Mouse (Mus musculus): ENCODE results near the gene Tnni2. TPM values are rescaled to one million over a fixed set of nuclear protein-coding genes. Genes with fewer than 3 reads are reported as not detected.

The Tnni2 gene
- polyA plus RNA-seq, 1 experiment from 2014 or later = 1.3 TPM

DNA sequence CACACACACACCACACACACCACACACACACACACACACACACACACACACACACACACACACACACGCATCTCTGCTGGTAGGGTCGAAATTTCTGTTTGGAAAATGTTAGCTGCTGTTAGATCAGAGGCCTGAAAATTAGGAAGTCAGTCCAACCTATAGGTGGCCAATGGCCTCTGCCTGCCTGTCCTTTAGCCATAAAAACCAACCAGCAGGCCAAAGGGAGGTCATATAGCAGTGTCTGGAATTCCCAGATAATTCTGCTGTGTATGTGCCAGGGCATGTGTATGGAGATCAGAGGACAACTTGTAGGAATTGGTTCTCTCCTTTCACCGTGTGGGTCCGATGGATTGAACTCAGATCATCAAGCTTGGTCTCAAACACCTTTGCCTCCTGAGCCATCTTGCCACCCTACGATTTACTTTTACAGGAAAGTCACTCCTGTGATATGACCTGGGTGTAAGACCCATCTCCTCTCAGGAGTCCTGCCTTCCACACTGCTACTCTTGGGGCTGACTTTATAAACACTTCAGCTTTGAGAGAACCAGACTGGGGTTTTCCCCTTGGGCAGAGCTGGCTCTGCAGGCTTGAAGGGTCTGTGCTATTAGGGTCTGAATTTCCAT lies 17.2 kb downstream of the Tnni2 start:
- Histone ChIP-seq H3K27ac (ENCODE audit: low read depth, low read length) (no peak overlapping the region), H3K27me3 (ENCODE audit: control insufficient read depth, insufficient read depth, low read length) (no peaks in the 10 kb centered on the region), H3K9me3 (ENCODE audit: control insufficient read depth, low read length) (no peaks in the 10 kb centered on the region), H3K36me3 (ENCODE audit: control insufficient read depth, insufficient read depth, low read length) (no peaks in the 10 kb centered on the region), H3K4me2 (ENCODE audit: low read depth, low read length, severe bottlenecking) (no peak overlapping the region), H3K9ac (ENCODE audit: low read length) (no peak overlapping the region), H3K4me1 (replicated peaks; ENCODE audit: control insufficient read depth, insufficient read depth, low read length) (peaks cover 2% of the 10 kb centered on the region; the same call in 1 of the 2 replicates), H3K4me3 (ENCODE audit: low read depth, low read length) (no peak overlapping the region)
- peak; percentile 35 for DNase-seq (ENCODE audit: low spot score)
- 77% methylated on average over 5 of the region's 5 CpGs for WGBS
- ATAC-seq (replicated peaks; ENCODE audit: low FRiP score) = no peak

GRCm38 (mm10) chr7:142459299-142459691 lies 17.7 kb downstream of the Tnni2 start:
- no peaks in the 10 kb centered on the region for H3K36me3 ChIP-seq (ENCODE audit: control insufficient read depth, insufficient read depth, low read length)
- H3K9me3 ChIP-seq (ENCODE audit: control insufficient read depth, low read length) = no peaks in the 10 kb centered on the region
- no peak overlapping the region for H3K4me2 ChIP-seq (ENCODE audit: low read depth, low read length, severe bottlenecking)
- ATAC-seq (replicated peaks; ENCODE audit: low FRiP score) (no peak), DNase-seq (ENCODE audit: low spot score) (peak; percentile 22)
- H3K4me3 ChIP-seq (ENCODE audit: low read depth, low read length) = no peak overlapping the region
- H3K27ac ChIP-seq (ENCODE audit: low read depth, low read length) = no peak overlapping the region
- no peak overlapping the region for H3K9ac ChIP-seq (ENCODE audit: low read length)
- no peaks in the 10 kb centered on the region for H3K27me3 ChIP-seq (ENCODE audit: control insufficient read depth, insufficient read depth, low read length)
- WGBS = 89% methylated on average over 2 of the region's 2 CpGs
- peaks cover 2% of the 10 kb centered on the region; the same call in 1 of the 2 replicates for H3K4me1 ChIP-seq (replicated peaks; ENCODE audit: control insufficient read depth, insufficient read depth, low read length)

DNA sequence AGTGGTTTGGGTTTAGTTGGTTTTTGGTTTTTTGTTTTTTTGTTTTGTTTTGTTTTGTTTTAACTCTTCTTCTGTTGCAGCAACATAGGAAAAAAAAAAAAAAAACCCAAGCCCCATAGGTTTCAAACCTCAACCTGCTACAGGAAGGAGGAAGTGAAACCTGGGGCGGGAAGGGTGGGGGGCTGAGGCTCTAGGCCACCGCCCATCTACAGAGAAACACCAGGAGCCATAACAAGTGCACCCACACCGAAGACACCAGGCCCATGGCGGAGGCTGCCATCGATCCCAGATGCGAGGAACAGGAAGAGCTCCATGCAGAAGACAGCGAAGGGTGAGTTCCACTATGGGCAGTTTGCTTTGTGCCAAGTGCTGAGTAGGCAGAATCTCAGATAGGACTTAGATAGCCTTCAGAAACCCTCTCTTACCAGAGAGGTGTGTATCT lies 19.0 kb downstream of the Tnni2 start, which contains the start of gene Lsp1:
TSS of gene Lsp1 (plus strand) at position 174 of the 442 bp plus-strand sequence.
- ATAC-seq (replicated peaks; ENCODE audit: low FRiP score) (no peak), DNase-seq (ENCODE audit: low spot score) (peak; percentile 11)
- no peaks in the 10 kb centered on the region; the same call in 1 of the 2 replicates for H3K4me1 ChIP-seq (replicated peaks; ENCODE audit: control insufficient read depth, insufficient read depth, low read length)
- H3K4me2 ChIP-seq (ENCODE audit: low read depth, low read length, severe bottlenecking) = no peak within 1 kb of the TSS
- 90% methylated on average over 7 of the region's 7 CpGs for WGBS
- H3K9me3 ChIP-seq (ENCODE audit: control insufficient read depth, low read length) = no peaks in the 10 kb centered on the region
- H3K36me3 ChIP-seq (ENCODE audit: control insufficient read depth, insufficient read depth, low read length) = no peaks in the 10 kb centered on the region
- no peaks in the 10 kb centered on the region for H3K27me3 ChIP-seq (ENCODE audit: control insufficient read depth, insufficient read depth, low read length)
- no peak within 1 kb of the TSS for H3K9ac ChIP-seq (ENCODE audit: low read length)
- H3K4me3 ChIP-seq (ENCODE audit: low read depth, low read length) = no peak within 1 kb of the TSS
- H3K27ac ChIP-seq (ENCODE audit: low read depth, low read length) = no peak within 1 kb of the TSS

DNA sequence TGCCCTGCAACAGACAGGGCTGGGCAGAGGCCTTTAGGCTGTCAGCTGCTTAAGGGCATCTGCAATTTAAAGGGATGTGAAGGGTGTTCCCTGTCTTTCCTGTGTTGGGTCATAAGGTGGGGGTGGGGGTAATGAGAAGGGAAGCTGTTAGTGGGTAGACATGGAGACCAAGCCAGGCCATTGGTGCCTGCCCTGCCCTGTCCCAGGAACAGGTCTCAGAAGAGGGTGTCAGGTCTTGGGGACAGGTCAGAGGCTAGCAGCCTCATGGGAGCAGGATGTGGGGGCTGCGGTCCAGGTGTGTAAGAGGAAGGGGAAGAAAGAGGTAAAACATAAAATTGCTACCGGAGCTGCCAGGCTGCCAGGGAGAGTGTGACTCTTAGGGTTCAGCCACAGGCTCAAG lies 19.8 kb downstream of the Tnni2 start:
- H3K4me2 ChIP-seq (ENCODE audit: low read depth, low read length, severe bottlenecking) = no peak overlapping the region
- peak; percentile 42 for DNase-seq (ENCODE audit: low spot score)
- no peaks in the 10 kb centered on the region for H3K36me3 ChIP-seq (ENCODE audit: control insufficient read depth, insufficient read depth, low read length)
- H3K4me1 ChIP-seq (replicated peaks; ENCODE audit: control insufficient read depth, insufficient read depth, low read length) = no peaks in the 10 kb centered on the region; the same call in 1 of the 2 replicates
- H3K9me3 ChIP-seq (ENCODE audit: control insufficient read depth, low read length) = no peaks in the 10 kb centered on the region
- ATAC-seq (replicated peaks; ENCODE audit: low FRiP score) = no peak
- no peaks in the 10 kb centered on the region for H3K27me3 ChIP-seq (ENCODE audit: control insufficient read depth, insufficient read depth, low read length)
- H3K4me3 ChIP-seq (ENCODE audit: low read depth, low read length) = no peak overlapping the region
- H3K27ac ChIP-seq (ENCODE audit: low read depth, low read length) = no peak overlapping the region
- WGBS = 91% methylated on average over 2 of the region's 2 CpGs
- no peak overlapping the region for H3K9ac ChIP-seq (ENCODE audit: low read length)

DNA sequence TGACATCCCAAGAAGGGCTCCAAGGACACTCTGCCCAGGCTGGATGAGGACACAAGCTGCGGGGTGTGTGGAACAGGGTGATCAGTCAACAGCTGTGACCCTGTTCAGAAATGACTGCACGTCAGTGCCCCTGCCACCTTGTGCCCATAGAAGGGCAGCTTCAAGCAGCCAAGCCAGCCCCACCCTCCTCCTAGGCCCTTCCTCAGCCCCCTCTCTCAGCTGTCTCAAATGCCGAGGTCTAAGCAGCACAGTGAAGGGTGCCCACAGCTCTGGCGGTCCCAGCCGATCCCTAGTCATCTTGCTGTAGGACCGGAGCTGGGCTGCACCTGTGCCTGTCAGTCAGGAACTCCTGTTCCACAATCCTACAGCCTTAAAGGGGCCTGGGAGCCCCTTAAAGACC lies 20.6 kb downstream of the Tnni2 start:
- Histone ChIP-seq H3K9me3 (ENCODE audit: control insufficient read depth, low read length) (no peaks in the 10 kb centered on the region), H3K4me3 (ENCODE audit: low read depth, low read length) (no peak overlapping the region), H3K27ac (ENCODE audit: low read depth, low read length) (no peak overlapping the region), H3K36me3 (ENCODE audit: control insufficient read depth, insufficient read depth, low read length) (no peaks in the 10 kb centered on the region), H3K4me1 (replicated peaks; ENCODE audit: control insufficient read depth, insufficient read depth, low read length) (no peaks in the 10 kb centered on the region), H3K27me3 (ENCODE audit: control insufficient read depth, insufficient read depth, low read length) (no peaks in the 10 kb centered on the region), H3K9ac (ENCODE audit: low read length) (no peak overlapping the region), H3K4me2 (ENCODE audit: low read depth, low read length, severe bottlenecking) (no peak overlapping the region)
- peak; percentile 42 for DNase-seq (ENCODE audit: low spot score)
- 93% methylated on average over 6 of the region's 6 CpGs for WGBS
- ATAC-seq (replicated peaks; ENCODE audit: low FRiP score) = no peak

- Histone ChIP-seq H3K9me3 (ENCODE audit: control insufficient read depth, low read length) (no peaks in the 10 kb centered on the region), H3K4me2 (ENCODE audit: low read depth, low read length, severe bottlenecking) (no peak overlapping the region), H3K27ac (ENCODE audit: low read depth, low read length) (no peak overlapping the region), H3K36me3 (ENCODE audit: control insufficient read depth, insufficient read depth, low read length) (no peaks in the 10 kb centered on the region), H3K27me3 (ENCODE audit: control insufficient read depth, insufficient read depth, low read length) (no peaks in the 10 kb centered on the region), H3K4me1 (replicated peaks; ENCODE audit: control insufficient read depth, insufficient read depth, low read length) (no peaks in the 10 kb centered on the region), H3K4me3 (ENCODE audit: low read depth, low read length) (no peak overlapping the region), H3K9ac (ENCODE audit: low read length) (no peak overlapping the region)
- peak; percentile 22 for DNase-seq (ENCODE audit: low spot score)
- ATAC-seq (replicated peaks; ENCODE audit: low FRiP score) = no peak
- 64% methylated on average over 4 of the region's 4 CpGs for WGBS
Measured at GRCm38 (mm10) chr7:142462594-142463078, 21.0 kb downstream of the Tnni2 start.

- Histone ChIP-seq H3K36me3 (ENCODE audit: control insufficient read depth, insufficient read depth, low read length) (no peaks in the 10 kb centered on the region), H3K4me2 (ENCODE audit: low read depth, low read length, severe bottlenecking) (no peak overlapping the region), H3K9me3 (ENCODE audit: control insufficient read depth, low read length) (no peaks in the 10 kb centered on the region), H3K27me3 (ENCODE audit: control insufficient read depth, insufficient read depth, low read length) (no peaks in the 10 kb centered on the region), H3K4me3 (ENCODE audit: low read depth, low read length) (no peak overlapping the region), H3K4me1 (replicated peaks; ENCODE audit: control insufficient read depth, insufficient read depth, low read length) (peaks cover 11% of the 10 kb centered on the region; the same call in 1 of the 2 replicates), H3K27ac (ENCODE audit: low read depth, low read length) (no peak overlapping the region), H3K9ac (ENCODE audit: low read length) (no peak overlapping the region)
- DNase-seq (ENCODE audit: low spot score) = peak; percentile 30
- WGBS = 92% methylated on average over 7 of the region's 7 CpGs
- ATAC-seq (replicated peaks; ENCODE audit: low FRiP score) = no peak
Measured at GRCm38 (mm10) chr7:142470171-142470691, 28.6 kb downstream of the Tnni2 start.

DNA sequence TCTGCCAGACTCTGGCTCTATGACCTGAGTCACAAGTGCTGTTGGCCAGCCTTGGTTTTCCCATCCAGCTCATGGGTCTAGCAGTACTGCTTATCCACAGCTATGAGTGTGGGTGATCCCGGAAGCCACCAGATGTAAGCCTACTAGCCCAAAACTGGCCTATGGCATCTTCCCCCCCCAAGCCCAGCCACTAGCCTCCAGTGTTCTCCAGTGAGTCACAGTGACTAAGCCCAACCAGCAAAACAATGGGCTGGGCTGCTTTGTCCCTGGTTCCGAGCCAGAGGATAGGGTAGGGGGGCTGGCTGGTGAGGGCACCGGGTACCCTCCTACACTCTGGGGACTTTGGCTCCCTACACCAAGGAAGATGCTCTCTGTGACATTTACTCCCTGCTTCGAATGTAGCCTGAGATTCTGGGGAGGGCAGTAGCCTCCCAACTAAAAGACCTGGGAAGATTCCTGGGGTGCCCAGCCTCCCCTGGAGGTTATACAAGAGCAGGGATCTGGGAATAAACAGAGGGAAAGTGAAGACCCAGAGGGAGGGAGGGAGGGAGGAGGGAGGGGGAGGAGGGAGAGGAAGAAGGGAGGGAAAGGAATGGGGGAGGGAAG lies 29.3 kb downstream of the Tnni2 start:
- 27% methylated on average over 4 of the region's 4 CpGs for WGBS
- DNase-seq (ENCODE audit: low spot score) = peak; percentile 65
- Histone ChIP-seq H3K4me3 (ENCODE audit: low read depth, low read length) (no peak overlapping the region), H3K9me3 (ENCODE audit: control insufficient read depth, low read length) (no peaks in the 10 kb centered on the region), H3K36me3 (ENCODE audit: control insufficient read depth, insufficient read depth, low read length) (no peaks in the 10 kb centered on the region), H3K27me3 (ENCODE audit: control insufficient read depth, insufficient read depth, low read length) (no peaks in the 10 kb centered on the region), H3K4me1 (replicated peaks; ENCODE audit: control insufficient read depth, insufficient read depth, low read length) (peaks cover 11% of the 10 kb centered on the region; the same call in 1 of the 2 replicates), H3K9ac (ENCODE audit: low read length) (no peak overlapping the region), H3K27ac (ENCODE audit: low read depth, low read length) (no peak overlapping the region), H3K4me2 (ENCODE audit: low read depth, low read length, severe bottlenecking) (no peak overlapping the region)
- ATAC-seq (replicated peaks; ENCODE audit: low FRiP score) = no peak

Data from forebrain, embryonic 11.5 days (tissue).